Mouse (Mus musculus): Measurements from ENCODE around the gene Otop1.
A peak's percentile ranks its signal among the peaks of the same experiment; 100 is the strongest.

Otop1 gene

DNA sequence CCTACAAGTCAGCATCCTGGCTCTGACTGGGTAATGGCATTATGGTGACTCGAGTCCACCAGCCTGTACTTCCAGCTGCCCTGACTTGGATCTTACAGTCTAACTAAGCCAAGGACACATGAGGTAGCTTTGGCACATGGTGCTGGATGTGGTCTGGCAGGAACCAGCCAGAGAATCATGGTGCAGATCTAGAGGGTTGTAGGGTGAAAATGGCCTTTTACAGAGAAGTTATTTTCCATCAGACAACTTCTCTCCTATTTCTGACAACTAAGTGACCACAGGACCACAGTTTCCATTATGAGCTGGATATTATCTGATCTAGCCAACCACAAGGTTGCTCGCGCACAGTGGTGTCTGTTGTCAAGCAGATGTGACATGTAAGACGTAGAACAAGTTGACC is 1.9 kb upstream of the Otop1 start:
- DNase-seq (ENCODE audit: low read depth, low spot score), result no peak
- H3K27me3 ChIP-seq (ENCODE audit: control insufficient read depth, insufficient read depth, low read length, poor library complexity, severe bottlenecking), result no peaks in the 10 kb centered on the region
- H3K36me3 ChIP-seq (ENCODE audit: control insufficient read depth, insufficient read depth, low read length, poor library complexity, severe bottlenecking), result no peaks in the 10 kb centered on the region

DNA sequence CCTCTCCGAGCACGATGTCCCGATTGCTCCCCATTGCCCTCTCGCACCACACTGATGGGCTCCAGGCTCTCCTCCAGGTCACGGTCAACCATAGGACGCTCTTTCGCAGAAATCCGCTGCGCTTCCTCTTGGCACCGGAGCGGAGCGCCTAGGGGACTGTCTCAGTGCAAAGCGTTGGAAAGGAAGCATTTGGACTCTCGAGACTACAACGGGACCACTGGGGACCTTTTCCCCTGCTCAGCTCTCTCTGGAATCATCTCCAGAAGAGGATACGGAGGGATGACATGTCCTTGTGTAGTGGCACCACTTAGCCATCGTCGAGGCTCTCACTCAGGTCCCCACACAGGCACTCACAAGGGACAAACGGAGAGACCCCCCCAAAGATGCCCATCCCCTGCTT is 679 bp downstream of the Otop1 start:
- H3K36me3 ChIP-seq (ENCODE audit: control insufficient read depth, insufficient read depth, low read length, poor library complexity, severe bottlenecking), result no peaks in the 10 kb centered on the region
- DNase-seq (ENCODE audit: low read depth, low spot score), result no peak
- no peaks in the 10 kb centered on the region for H3K27me3 ChIP-seq (ENCODE audit: control insufficient read depth, insufficient read depth, low read length, poor library complexity, severe bottlenecking)

DNA sequence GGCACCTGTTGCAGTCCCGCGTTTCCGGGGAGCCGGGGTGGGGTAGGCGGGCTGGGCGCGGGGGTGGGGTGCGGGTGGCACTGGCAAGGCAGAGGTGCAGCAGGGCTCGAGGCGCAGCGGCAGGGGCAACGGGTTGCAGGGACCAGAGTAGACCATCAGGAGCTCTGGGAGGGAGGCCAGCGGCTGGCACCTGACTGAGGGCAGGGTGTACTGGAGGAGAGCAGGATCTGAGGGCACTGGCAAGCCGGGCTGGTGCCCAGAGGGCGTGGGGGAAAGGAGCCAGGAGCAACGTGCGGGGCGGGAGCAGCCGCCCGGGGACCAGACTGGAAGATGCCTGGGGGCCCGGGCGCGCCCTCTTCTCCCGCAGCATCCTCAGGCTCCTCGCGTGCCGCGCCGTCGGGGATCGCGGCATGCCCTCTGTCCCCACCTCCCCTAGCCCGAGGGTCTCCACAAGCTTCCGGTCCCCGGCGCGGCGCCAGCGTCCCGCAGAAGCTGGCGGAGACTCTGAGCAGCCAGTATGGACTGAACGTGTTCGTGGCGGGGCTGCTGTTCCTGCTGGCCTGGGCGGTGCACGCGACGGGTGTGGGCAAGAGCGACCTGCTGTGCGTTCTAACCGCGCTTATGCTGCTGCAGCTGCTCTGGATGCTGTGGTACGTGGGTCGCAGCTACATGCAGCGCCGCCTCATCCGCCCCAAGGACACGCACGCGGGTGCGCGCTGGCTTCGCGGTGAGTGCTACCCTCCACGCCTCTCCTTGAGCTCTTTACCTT is 1.5 kb downstream of the Otop1 start:
- H3K27me3 ChIP-seq (ENCODE audit: control insufficient read depth, insufficient read depth, low read length, poor library complexity, severe bottlenecking), result no peaks in the 10 kb centered on the region
- no peaks in the 10 kb centered on the region for H3K36me3 ChIP-seq (ENCODE audit: control insufficient read depth, insufficient read depth, low read length, poor library complexity, severe bottlenecking)
- no peak for DNase-seq (ENCODE audit: low read depth, low spot score)

DNA sequence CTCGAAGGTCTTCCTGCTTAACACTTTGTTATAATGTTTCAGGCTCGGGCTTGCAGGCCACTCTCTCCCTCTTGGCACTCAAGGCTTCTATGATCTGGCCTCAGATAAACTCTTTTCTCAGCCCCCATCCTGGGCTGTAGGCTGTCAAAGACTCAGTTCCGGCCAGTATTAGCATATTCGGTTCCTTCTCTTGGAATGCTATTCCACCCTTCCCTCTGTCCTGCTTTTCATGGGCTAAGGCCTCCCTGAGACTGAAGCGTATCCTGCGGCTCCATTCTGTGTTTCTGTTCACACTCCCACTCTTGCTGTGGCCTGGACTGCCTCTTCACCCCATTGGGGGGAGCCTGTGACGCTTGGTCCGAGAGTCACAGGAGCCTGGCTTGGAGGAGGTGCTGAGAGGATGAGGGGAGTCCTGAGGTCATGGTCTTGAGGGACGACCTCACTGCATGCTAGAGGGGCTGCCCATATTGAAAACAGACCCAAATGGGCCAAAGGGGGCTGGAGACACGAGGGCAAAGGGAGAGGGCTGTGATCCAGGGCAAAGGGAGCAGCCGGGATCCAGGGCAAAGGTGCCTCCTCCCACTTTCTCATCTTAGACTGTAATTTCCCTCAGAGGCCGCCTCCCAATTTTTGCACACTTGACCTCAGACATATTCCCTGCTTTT is 2.3 kb downstream of the Otop1 start:
- H3K36me3 ChIP-seq (ENCODE audit: control insufficient read depth, insufficient read depth, low read length, poor library complexity, severe bottlenecking), result no peaks in the 10 kb centered on the region
- DNase-seq (ENCODE audit: low read depth, low spot score), result no peak
- no peaks in the 10 kb centered on the region for H3K27me3 ChIP-seq (ENCODE audit: control insufficient read depth, insufficient read depth, low read length, poor library complexity, severe bottlenecking)

DNA sequence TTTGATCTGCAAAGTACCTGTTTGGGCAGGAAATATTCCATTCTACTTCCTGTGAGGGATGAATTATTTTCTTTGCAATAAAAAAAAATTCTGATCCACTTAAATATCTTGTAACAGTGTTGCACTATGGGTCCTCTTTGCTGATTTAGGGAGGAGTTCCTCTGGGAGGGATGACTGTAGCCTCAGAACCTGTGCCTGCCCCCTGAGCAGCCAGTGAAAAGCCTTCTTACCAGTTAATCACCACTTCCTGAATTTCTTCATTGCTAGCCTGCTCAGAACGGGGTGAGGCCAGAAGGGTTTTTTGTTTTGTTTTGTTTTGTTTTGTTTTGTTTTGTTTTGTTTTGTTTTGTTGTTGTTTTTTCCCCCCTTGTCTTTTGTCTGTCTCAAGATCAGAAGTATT is 4.3 kb downstream of the Otop1 start:
- no peak for DNase-seq (ENCODE audit: low read depth, low spot score)
- H3K27me3 ChIP-seq (ENCODE audit: control insufficient read depth, insufficient read depth, low read length, poor library complexity, severe bottlenecking), result no peaks in the 10 kb centered on the region
- H3K36me3 ChIP-seq (ENCODE audit: control insufficient read depth, insufficient read depth, low read length, poor library complexity, severe bottlenecking), result no peaks in the 10 kb centered on the region

DNA sequence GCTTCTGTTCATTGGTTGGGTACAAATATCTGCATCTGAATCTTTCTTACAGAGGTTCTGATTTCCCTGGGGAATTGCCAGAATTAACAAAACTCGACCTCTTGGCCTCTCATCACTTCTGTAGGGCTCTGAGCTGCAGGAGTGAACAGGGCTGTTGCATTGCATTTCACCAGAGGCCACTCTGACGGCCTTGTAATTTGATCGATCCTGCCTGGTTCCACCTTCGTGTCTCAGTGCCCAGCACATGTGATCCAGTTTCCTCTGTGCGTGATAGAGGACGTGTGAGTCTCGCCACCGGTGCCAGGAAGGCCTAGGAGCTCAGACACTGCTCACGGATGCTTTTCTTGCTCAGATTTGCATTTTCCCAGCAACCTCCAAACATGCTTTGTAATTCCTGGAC is 10.0 kb downstream of the Otop1 start:
- DNase-seq (ENCODE audit: low read depth, low spot score), result no peak
- H3K27me3 ChIP-seq (ENCODE audit: control insufficient read depth, insufficient read depth, low read length, poor library complexity, severe bottlenecking), result no peaks in the 10 kb centered on the region
- no peaks in the 10 kb centered on the region for H3K36me3 ChIP-seq (ENCODE audit: control insufficient read depth, insufficient read depth, low read length, poor library complexity, severe bottlenecking)

DNA sequence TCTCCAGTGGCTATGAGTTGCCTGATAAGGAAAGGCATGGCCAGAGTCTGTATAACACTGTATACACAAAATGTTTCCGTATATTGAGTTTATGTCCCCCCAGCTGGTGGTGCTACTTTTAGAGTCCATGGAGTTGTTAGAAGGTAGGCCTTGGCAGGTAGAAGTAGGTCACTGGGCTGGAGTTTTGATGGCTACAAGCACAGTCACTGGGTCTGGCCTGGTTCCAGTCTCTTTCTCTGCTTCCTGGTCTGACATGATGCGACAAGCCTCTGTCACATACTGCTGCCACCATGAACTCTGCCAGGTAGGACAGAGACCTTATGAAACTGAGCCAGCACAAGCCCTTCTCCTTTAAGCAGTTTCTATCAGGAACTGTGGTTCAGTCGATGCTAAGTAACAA is 12.7 kb downstream of the Otop1 start:
- Histone ChIP-seq H3K27me3 (ENCODE audit: control insufficient read depth, insufficient read depth, low read length, poor library complexity, severe bottlenecking) (no peaks in the 10 kb centered on the region), H3K36me3 (ENCODE audit: control insufficient read depth, insufficient read depth, low read length, poor library complexity, severe bottlenecking) (no peaks in the 10 kb centered on the region)
- no peak for DNase-seq (ENCODE audit: low read depth, low spot score)

DNA sequence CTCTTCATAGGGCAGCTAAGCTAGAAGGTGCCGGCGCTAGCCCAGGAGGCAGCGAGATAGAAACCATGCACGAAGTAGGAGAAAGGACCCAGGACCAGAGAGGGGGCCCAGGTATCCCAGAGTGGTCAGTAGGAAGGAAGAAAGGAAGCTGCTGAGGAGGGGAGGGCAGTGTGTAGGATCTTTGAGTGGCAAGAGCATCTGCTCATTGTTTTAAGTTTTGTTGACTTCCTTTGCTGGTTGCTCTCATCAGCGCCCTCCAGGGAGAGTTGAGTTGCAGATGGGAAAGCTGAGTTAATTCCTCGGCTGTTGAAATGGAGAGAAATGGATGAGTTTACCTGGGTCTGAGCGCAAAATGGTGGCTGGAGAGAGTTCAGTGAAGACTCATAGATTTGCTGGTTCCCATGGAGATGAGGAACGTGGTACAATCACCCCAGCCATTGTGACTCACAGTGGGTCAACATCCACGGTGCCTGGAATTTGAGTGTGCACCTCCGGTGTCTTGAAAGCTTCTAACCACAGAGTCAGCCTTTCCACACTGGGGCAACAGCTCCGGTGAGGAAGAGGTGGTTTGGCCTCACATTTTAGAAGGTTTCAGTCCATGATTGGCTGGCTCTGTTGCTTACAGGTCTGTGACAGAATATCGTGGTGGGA is 26.1 kb downstream of the Otop1 start:
- DNase-seq (ENCODE audit: low read depth, low spot score), result no peak
- Histone ChIP-seq H3K36me3 (ENCODE audit: control insufficient read depth, insufficient read depth, low read length, poor library complexity, severe bottlenecking) (no peaks in the 10 kb centered on the region), H3K27me3 (ENCODE audit: control insufficient read depth, insufficient read depth, low read length, poor library complexity, severe bottlenecking) (no peaks in the 10 kb centered on the region)

DNA sequence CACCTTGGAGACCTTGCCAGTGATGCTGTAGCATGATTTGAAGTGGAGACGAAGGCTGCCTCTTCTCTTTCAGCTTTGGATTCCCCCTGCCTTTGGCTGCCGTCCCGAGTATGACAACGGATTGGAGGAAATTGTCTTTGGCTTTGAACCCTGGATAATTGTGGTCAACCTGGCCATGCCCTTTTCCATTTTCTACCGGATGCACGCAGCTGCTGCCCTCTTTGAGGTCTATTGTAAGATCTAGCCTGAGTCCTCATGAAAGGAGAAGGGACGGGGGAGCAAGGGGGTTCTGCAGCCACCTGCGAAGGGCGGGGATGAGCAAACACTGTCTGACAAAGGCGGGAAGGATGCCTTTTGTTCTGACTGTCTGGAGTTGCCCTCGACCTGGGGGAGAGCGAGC is 26.9 kb downstream of the Otop1 start:
- no peaks in the 10 kb centered on the region for H3K36me3 ChIP-seq (ENCODE audit: control insufficient read depth, insufficient read depth, low read length, poor library complexity, severe bottlenecking)
- DNase-seq (ENCODE audit: low read depth, low spot score), result no peak
- H3K27me3 ChIP-seq (ENCODE audit: control insufficient read depth, insufficient read depth, low read length, poor library complexity, severe bottlenecking), result no peaks in the 10 kb centered on the region

DNA sequence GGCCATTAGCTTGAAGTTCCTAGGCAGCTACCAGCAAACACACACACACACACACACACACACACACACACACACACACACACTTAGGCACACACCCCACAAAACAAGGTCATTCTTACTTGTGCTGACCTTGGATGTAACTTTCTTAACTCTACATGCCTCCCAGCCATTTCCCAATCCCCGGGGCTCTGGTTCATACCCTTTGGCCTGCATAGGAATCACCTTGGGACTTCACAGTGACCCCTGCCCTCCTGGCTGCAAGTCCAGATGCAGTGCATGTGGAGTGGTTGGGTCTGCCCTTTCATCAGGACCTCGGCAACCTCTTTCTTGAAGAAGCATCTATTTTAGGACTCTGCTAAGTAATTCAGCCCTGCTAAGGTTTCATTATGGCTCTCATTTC is 29.5 kb downstream of the Otop1 start:
- Histone ChIP-seq H3K27me3 (ENCODE audit: control insufficient read depth, insufficient read depth, low read length, poor library complexity, severe bottlenecking) (no peaks in the 10 kb centered on the region), H3K36me3 (ENCODE audit: control insufficient read depth, insufficient read depth, low read length, poor library complexity, severe bottlenecking) (no peaks in the 10 kb centered on the region)
- DNase-seq (ENCODE audit: low read depth, low spot score), result no peak

DNA sequence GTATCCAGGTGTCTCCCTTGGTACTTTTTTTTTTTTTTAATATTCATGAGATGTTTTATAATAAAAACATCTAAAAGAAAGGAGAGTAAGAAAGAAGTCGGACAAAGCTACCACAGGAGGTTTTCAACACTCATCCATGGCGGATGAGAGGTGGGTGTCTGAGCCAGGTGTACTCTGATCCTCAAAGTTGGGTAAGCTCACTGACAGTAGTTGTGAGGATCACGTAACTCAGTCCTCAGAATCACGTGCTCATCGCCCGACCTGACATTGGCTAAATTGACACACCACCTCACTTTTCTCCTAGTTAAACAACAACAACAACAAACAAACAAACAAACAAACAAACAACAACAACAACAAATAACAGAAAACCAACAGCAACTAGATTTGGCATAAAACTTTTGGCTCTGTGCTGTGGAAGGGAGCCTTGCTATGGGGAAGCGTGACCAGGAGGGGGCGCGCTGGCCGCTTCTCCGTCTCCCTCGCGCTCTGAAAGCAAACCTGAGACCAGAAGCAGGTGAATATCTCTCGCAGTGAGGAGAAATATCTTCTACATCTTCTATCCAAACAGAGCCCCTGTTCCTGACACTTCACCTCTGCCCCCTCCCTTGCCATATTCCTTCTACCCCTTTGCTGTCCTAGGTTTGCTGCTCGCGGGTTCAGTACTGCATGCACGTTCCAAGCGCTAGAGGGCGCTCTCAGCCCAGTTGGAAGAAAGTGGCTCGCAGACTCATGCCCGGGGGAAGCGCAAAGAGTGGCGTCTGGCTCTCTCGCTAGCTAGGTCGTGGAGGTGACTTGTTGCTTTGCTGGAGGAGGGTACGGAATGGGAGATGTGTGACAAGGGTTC is 31.7 kb downstream of the Otop1 start:
- Histone ChIP-seq H3K27me3 (ENCODE audit: control insufficient read depth, insufficient read depth, low read length, poor library complexity, severe bottlenecking) (no peaks in the 10 kb centered on the region), H3K36me3 (ENCODE audit: control insufficient read depth, insufficient read depth, low read length, poor library complexity, severe bottlenecking) (no peaks in the 10 kb centered on the region)
- peak; percentile 91 for DNase-seq (ENCODE audit: low read depth, low spot score)

DNA sequence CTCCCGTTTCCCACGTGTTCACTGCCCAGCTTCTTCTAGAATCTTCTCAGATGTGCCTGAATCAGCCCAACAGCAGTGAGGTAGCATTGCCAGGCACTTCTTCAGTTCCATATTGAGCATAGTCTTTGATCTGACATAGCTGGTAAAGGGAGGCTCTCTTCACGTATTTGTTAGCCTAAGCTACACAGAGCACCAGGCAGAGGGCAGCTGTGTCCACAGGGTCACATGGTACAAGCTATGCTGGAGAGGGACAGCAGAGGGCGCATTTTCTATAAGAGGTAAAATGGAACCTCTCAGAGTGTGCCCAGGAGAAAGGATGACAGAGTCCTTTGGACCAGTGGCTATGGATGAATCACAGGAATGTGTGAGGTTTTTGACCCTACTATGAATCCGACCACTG is 33.1 kb downstream of the Otop1 start:
- H3K27me3 ChIP-seq (ENCODE audit: control insufficient read depth, insufficient read depth, low read length, poor library complexity, severe bottlenecking), result no peaks in the 10 kb centered on the region
- DNase-seq (ENCODE audit: low read depth, low spot score), result peak; percentile 68
- H3K36me3 ChIP-seq (ENCODE audit: control insufficient read depth, insufficient read depth, low read length, poor library complexity, severe bottlenecking), result no peaks in the 10 kb centered on the region

DNA sequence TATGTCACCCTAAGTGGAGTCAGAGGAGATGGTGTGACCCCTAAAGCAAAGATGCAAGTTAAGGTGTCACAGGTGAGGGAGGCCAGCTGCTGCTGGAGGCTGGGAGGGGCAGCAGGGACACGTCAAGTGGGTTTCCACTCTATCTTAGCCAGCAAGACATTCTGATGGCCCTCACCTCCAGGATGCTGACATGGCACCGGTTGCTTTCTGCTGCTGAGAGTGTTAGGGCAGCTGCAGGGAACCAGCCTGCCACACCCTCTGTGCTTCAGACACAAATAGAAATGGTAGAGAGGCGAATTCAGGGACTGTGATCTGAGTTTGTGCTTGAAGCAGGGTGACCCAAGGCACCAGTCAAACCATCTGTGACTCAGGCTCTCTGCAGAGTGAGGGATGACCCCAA is 34.0 kb downstream of the Otop1 start:
- H3K27me3 ChIP-seq (ENCODE audit: control insufficient read depth, insufficient read depth, low read length, poor library complexity, severe bottlenecking), result no peaks in the 10 kb centered on the region
- no peak for DNase-seq (ENCODE audit: low read depth, low spot score)
- H3K36me3 ChIP-seq (ENCODE audit: control insufficient read depth, insufficient read depth, low read length, poor library complexity, severe bottlenecking), result no peaks in the 10 kb centered on the region

DNA sequence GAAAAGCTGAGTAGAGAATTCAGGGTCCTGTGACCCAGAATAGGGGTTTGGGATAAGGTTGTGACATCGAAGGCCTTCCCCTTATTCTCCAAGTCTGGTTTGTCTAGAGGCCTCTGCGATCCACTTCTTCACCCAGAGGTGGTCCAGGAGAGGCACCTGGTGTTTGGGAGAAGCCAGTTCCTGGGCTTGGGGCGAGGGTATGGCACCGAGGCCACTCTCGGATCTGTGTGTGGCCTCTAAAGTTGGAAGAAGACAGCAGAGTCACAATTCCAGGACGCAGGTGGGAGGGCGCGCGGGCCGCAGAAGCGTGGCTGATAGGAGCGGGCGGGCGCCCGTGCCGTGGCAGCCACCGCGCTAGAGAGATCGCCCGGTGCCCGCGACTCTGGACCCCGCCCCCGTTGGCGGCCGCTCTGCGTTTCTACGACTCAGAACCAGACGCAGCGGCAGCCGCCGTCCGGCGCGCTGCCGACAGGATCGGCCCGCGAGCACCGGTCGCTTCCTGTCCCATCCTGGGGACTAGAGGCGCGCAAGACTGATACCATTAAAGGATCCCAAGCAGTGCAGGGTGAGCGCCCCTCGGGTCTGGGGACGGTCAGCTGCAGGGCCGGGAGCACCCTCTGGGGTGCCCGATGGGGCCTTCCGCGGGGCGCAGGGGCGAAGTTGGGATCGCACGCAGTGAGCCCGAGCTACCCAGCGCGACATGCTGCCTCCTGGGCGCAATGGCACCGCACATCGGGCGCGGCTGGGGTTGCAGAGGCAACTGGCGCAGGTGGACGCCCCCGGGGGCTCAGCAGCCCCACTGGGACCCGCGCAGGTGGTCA is 43.4 kb downstream of the Otop1 start, which contains the start of gene Drd5:
Gene Drd5, plus strand, starts transcription at position 402 of the 821 bp plus-strand sequence.
- no peaks in the 10 kb centered on the region; the same call in 1 of the 2 replicates for H3K27me3 ChIP-seq (ENCODE audit: control insufficient read depth, insufficient read depth, low read length, poor library complexity, severe bottlenecking)
- DNase-seq (ENCODE audit: low read depth, low spot score), result peak; percentile 1
- no peaks in the 10 kb centered on the region for H3K36me3 ChIP-seq (ENCODE audit: control insufficient read depth, insufficient read depth, low read length, poor library complexity, severe bottlenecking)

Measured in splenic B cell, adult 2 months (primary cell).